Mouse (Mus musculus) large intestine, adult 2 months (tissue): Measurements from ENCODE around the gene Ralgds. TPM values are rescaled to one million over a fixed set of nuclear protein-coding genes. Genes with fewer than 3 reads are reported as not detected.
"Not testable (repeated sequence)": the region's sequence is repeated elsewhere in the genome, so short reads cannot be mapped to it uniquely, and the experiment has no call there.

Experiments
- DNase-seq: peaks from one replicate; pipeline ENCODE4 v3.0.0-alpha.2; 2012; ENCODE audit warnings: low read depth, low spot score
- WGBS: fragments of 180-500 bp; shearing (Covaris S2); methylation state at CpG from one replicate; pipeline ENCODE4 v1.1.7; 2018; 5-methylcytosine and 5-hydroxymethylcytosine counted together
- polyA plus RNA-seq: library from polyadenylated mRNA; depleted of rRNA; stranded (reverse); fragments of >200 nt; gene quantifications from 2 replicates; pipeline ENCODE4 v1.2.3, GENCODE M21; 2012; rRNA removed

The Ralgds gene
- polyA plus RNA-seq: 60.9 and 80.2 TPM in 2 replicates

DNA sequence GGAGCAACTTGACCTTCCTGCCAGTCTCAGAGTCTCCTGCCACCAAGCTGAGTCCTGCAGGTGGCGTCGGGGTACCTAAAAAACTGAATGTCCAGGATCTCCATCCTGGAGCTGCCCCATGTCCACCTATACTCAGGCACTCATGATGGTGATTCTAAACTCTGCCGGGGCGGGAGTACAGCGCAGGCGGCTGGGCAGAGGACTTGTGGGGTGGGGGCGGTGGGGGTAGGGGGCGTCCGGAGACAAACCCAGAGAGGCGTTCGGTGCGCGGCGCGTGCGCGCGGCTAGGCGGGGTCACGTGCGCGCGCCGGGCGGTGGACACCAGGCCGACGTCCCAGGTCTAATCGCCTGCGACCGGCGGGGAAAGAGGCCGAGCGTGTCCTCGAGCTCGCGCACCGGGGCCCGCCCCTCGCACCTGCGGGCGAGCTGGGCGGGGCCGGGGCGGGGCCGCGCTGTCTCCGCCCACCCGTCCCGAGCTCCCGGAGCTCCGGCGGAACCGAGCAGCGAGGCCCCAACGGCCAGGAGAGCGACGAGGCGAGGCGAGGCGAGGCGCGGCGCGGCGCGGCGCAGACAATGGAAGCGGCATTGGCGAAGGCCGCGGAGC lies at the start of gene Ralgds:
Gene Ralgds, plus strand, starts transcription at position 328 of the 604 bp plus-strand sequence.
- no peak for DNase-seq
- WGBS: under 1% methylated on average over 71 of the region's 71 CpGs

DNA sequence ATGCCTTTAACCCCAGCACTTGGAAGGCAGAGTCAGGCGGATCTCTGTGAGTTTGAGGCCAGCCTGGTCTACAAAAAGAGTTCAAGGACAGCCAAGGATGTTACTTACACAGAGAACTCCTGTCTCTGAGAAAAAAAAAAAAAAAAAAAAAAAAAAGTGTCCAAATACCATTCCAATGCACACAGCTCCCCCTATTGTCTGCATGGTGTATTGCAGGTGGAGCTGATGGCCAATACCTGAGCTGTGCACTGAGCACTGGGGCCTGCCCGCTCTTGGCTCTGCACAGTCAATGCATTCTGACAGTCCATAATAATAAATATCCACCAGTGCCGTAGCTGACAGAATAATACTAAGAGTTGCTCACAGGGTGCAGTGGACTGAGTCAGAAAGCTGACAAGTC lies 49.0 kb upstream of the Ralgds start:
- no peak for DNase-seq
- 64% methylated on average over 3 of the region's 3 CpGs for WGBS

DNA sequence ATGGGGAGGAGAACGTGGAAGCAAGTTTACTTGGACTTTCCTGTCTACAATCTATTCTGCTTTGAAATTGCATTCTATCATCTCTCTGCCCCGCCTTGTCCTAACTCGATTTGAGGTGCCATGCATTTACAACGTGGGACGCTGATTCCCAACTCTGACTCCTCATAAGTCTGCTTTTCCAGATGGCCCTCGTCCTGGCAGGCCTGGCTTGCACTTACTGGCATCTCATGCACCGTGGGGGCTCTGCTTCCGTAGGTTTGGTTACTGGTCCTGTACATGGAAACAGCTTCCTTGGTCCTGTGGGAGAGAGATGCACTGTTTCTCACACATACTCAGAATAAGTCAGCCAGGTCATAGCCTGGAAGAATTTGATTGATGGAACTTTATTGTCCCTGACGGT lies 48.0 kb upstream of the Ralgds start:
- DNase-seq: no peak
- 73% methylated on average over 9 of the region's 9 CpGs for WGBS

DNA sequence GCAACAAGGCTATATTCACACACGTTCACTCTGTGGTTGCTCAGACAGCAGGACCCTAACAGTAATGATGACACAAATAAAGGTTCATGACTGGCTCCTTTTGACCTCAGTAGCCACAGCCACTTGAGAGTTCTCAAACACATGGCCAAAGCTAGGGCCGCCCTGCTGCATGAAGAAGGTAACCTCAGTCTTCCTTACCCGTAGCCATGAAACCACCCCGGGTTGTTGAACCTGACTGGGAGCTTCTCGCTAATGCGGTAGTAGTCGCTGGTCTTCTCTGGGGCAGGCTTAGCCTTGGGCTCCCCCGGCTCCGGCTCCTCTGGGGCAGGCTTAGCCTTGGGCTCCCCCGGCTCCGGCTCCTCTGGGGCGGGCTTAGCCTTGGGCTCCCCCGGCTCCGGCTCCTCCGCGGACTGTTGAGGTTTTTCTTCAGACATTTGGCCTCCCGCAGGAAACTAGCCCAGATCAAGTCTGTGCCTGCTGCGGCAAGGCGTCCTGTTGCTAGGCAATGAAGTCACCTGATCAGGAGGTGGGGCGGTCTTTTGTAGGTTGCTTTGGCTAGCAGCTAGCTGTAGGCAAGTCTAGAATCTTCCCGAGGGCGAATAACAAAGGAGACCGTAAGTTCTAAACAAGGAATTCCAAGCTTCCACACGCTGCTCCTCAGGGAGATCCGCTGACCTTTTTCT lies 46.9 kb upstream of the Ralgds start, which contains the start of gene 1700007K13Rik:
Gene 1700007K13Rik, minus strand, starts transcription at position 497 of the 683 bp plus-strand sequence.
- whole genome bisulfite sequencing: 6% methylated on average over 25 of the region's 25 CpGs
- peak; percentile 69 for DNase-seq

DNA sequence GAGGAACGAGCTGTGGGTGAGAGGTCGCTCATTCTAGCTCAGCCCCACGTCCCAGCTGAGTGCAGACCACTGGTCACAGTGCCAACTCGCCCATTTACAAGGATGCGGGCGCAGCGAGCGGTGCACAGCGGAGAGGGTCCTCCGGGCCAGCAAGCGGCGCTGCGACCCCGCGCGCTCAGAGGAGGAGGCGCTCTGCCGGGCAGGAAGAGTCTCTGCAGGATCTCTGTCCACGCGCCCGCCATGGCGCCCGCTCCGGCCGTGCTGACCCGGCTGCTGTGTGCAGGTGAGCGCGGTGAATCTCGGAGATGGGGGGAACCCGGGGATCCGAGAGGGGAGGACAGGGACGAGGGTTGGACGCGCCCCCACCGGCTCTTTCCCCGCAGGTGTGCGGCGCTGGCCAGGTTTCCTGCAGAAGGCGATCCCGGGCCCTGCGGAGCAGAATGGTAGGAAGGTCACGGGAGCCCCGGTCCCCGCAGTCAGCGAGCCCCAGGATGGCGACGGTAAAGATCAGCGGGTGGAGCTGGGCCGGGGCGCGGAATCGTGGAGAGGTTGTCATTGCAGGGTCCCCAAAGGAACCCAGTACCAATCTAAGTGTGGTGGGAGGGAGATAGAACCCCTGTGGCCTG lies 45.0 kb upstream of the Ralgds start, which contains the start of gene Mrps2:
Gene Mrps2, plus strand, starts transcription at position 207 of the 626 bp plus-strand sequence.
- 0% methylated on average over 52 of the region's 52 CpGs for WGBS
- no peak for DNase-seq

DNA sequence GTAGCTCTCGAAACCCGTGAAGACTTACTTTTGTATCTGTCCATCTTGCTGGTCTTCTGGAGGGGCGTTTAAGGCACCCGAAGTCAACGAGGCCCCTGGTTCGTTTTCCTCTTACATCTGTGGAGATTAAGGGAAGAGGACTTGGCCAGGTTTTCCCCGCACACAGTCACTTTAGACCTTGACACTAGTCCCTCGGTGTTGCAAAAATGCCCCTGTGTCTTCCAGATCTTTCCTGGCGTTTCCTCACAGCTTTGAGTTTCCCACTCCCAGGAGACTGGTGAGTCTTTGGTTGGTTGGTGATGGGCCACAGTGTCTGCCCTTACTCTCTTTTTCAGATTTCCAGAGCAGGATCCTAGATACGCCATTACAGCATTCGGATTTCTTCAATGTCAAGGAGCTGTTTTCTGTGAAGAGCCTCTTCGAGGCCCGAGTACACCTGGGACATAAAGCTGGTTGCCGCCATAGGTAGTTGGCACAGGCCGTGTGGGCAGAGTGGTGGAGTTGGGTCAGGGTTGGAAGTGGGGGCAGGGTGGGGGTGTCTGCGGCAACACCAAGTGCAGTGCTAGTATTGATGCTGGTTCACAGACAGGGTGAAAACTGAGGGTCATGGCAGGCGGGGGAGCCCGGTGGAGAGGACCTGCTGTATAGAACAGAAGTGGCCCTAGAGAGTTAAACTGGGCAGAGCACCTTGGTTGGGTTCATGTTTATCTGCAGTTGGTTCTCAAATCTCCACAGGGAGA lies 44.3 kb upstream of the Ralgds start:
- 50% methylated on average over 18 of the region's 18 CpGs for WGBS
- no peak for DNase-seq

DNA sequence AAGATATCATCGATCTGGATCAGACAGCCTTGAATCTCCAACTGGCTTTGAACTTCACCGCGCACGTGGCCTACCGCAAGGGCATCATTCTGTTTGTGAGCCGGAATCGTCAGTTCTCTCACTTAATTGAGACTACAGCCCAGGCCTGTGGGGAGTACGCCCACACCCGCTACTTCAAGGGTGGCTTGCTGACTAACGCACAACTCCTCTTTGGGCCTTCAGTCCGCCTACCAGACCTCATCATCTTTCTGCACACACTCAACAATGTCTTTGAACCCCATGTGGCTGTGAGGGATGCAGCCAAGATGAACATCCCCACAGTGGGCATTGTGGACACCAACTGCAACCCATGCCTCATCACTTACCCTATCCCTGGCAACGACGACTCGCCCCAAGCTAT lies 43.5 kb upstream of the Ralgds start:
- DNase-seq: no peak
- WGBS: 97% methylated on average over 14 of the region's 14 CpGs

DNA sequence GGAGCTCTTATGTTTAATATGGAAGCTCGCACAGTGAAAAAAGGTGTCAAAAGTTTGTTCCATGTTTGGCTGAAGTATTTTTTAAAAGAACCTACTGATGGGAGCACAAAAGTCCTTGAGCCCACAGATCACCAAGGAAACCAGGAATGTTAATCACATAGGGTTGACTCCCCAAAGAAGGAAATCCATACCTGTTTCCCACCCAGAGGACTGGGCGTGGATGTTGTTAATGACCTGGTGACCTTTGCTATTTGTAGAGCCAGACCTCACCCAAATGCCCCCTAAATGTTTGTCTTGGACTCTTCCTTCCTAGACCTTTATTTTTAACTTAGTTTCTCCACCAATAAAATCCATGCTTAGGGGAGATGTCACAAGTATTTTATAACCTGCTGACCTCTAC lies 42.3 kb upstream of the Ralgds start:
- 84% methylated on average over 2 of the region's 2 CpGs for WGBS

DNA sequence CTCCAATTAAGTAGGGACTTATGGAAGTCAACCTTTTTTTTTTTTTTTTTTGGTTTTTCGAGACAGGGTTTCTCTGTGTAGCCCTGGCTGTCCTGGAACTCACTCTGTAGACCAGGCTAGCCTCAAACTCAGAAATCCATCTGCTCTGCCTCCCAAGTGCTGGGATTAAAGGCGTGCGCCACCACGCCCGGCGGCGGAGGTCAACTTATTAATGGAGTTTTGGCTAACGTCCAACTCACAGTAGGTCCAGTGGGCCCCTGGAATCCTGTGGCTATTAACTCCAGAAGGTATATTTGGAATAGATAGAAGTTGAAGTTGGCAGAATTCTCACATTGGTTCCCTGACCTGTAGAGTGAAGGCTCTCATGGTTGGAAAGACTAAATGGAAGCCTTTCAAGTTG lies 40.9 kb upstream of the Ralgds start:
- DNase-seq: not testable (repeated sequence)
- WGBS: 94% methylated on average over 8 of the region's 8 CpGs

More for the DNA sequence above, 42.3 kb upstream of the Ralgds start:
- DNase-seq: no peak

DNA sequence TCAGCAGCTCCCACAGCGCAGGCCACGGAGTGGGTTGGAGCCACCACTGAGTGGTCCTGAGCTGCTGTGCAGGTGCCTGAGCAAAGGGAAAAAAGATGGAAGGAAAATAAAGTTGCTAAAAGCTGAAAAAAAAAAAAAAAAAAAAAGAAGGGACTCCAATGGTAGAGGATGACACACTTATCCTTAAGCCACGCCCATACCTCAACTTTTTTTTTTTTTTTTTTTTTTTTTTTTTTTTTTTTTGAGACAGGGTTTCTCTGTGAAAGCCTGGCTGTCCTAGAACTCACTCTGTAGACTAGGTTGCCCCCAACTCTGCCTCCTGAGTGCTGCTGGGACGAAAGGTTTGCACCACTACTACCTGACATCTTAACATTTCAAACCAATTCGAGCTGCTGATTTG lies 34.9 kb upstream of the Ralgds start:
- 89% methylated on average over 5 of the region's 5 CpGs for WGBS
- DNase-seq: not testable (repeated sequence)

DNA sequence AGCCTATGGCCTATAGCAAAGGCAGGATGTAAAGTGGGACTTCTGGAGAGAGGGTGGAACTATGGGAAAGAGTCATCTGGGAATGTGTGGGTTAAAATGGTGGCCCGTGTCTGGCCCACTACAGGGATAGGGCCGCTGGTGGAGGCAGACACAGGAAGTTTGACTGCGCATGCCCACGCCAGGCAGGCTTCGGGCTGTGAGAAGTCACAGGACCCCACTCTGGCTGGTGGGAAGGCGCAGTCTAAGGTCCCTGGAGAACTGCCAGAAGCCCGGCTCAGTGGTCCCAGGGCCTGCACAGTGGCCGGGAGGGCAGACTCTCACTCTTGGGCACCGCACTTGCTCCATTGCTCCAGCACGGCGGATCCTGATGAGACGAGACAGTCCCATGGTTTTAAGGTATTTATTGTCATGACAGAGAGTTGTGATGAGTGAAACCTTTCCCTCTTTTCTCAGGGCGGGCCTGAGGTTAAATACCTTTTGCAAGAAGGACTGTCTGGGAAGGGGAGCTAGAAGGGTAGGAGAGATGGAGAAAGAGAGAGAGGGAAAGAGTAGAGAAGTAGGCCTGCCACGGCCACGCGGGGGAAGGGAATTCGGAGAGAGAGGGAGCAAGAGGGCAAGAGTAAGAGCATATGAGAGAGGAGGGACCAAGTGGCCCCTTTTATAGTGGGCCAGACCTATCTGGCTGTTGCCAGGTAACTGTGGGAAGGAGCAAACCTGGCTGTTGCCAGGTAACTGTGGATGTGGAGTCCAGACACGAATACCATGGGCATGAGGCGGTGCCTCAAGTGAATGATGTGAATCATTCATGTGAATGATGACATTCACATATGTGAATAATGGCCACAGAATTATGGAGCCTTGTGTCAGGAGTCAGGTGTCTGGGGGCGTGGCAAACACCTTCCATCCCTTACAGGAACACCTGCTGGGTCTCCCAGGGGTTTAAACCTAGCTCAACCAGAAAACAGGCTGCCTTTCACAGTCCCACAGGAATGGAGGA lies 33.4 kb upstream of the Ralgds start:
- WGBS: 53% methylated on average over 20 of the region's 20 CpGs
- DNase-seq: no peak

DNA sequence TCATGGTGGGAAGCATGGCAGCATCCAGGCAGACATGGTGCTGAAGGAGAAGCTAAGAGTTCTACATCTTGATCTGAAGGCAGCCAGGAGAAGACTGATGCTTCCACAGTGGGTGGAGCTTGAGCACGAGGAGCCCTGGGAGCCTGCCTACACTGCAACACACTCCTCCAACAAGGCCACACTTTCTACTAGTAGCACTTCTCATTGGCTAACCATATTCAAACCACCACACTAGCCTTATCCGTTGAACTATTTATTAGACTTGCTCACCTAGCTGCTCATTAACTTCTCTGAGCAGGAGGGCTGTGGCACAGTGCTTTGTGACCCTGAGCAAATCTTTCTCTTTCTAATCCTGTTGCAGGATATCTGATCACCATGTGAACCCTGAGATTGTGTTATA lies 29.1 kb upstream of the Ralgds start:
- 26% methylated on average over 2 of the region's 2 CpGs for WGBS
- DNase-seq: no peak

DNA sequence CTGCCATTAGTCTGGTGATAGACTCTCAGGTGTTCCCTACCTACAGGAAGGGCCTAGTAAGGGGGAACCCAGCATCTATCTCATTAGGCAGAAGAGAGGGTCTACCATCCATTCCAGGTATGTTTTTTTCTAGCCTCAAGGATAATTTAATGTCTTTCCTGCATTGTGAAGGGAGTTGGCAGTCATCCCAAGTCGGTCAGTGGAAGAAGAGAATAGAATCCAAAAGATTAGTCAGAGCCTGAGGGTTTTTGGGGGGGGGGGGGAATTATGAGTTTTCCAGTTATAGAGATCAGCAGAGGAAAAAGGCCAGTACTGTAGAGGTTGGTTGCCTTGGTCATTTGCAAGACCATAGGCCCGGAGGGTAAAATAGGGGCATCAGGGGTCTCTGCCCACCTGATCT lies 18.4 kb upstream of the Ralgds start:
- DNase-seq: no peak
- WGBS: 78% methylated on average over 2 of the region's 2 CpGs

DNA sequence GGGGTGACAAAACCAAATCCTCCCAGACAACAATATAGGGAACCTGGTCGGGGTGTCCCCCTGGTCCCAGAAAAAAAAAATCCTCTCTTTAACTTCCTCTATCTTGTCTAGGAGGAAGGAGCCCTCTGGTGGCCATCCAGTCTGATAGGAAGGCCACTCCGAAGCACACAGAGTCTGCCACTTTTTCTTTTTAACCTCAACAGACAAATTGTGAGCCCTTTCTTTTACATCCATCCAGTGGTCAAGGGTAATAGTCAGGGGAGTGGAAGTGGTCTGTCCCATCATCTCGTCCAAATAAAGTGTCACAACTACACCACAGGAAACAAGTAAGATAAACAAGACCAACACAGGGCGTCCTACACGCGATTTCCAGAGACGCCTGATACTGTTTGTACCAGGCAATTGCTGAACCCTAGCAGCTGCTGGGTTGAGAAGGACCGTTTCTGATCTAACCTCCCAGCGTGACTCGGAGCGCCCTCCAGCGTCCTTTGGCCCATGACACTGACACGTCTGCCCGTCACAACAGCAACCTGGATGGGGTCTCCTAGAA lies 17.6 kb upstream of the Ralgds start:
- WGBS: 67% methylated on average over 14 of the region's 14 CpGs
- DNase-seq: no peak

DNA sequence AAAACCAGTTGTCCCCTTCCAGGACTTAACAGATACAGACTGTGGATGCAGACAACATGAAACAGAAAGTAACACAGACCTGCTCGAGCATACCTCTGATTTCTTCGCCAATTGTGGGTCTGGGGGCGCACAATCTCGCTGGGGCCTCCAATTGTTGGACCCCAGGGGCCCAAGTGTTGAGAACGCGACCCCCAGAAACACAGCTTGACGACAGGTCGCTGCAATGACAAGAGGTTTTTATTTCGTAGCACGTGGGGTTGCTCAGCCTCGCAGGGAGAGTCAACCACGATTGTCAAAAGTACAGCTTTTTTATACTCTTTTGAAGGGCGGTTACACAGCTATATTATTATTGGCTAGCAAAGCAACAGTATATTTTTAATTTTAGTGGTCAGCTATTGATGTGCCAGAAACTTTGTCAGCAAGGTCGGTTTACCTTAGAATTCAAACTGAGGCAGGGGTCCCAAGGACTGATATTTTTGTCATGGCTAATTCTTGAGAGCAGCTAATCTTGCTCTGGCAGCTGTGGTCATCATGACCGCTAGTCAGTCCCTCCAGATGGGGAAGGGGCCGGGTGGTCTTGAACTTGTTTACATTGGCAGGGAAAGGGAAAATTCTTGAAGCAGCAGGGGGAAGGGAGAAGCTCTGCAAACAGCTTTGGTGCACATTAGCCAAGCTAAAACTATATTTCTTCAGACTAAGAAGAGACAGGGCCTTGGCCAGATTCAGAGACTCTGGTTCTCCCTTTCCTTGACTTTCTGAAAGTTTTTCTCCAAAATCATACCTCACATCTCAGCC lies 16.9 kb upstream of the Ralgds start:
- no peak for DNase-seq
- WGBS: 79% methylated on average over 16 of the region's 16 CpGs

DNA sequence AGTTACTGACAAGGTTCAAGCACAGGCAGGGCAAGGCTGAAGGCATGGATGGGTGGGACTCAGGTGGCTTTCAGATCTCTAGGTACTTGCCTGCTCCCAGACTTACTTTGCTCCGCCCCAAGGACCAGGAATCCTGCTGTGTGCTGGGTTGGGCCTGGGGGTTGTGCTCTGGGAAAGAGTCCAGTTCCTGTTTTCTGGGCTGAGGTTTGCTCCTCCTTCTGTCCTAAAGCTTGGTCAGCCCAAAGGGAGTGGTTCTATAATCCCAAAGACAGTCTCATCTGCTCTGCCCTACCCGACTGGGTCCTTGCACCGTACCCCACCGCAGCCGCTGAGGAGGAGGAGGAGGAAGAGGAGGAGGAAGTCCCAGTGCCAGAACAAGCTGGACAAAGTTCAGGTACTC lies 16.3 kb upstream of the Ralgds start, which contains the start of gene Gbgt1:
Gene Gbgt1, plus strand, starts transcription at position 221 of the 400 bp plus-strand sequence.
- whole genome bisulfite sequencing: 12% methylated on average over 5 of the region's 5 CpGs

DNA sequence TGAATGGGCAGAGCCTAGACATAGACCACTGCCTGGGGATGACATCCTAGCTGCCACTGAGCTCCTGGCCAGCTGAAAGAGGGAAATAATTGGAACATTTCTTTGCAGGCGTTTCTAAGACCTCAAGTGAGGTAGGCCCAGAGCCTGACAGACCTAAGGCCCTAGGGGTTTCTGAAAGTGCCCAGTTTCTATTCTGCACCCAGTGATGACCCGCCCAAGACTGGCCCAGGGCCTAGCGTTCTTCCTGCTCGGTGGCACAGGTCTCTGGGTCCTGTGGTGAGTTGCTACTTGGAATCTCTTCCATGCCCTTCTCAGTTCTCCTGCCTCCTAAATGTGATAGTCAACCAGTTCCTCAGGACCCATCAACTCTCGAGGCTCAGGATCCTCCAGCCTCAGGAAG lies 15.4 kb upstream of the Ralgds start:
- DNase-seq: no peak

More for the DNA sequence above, 16.3 kb upstream of the Ralgds start, which contains the start of gene Gbgt1:
- DNase-seq: no peak

DNA sequence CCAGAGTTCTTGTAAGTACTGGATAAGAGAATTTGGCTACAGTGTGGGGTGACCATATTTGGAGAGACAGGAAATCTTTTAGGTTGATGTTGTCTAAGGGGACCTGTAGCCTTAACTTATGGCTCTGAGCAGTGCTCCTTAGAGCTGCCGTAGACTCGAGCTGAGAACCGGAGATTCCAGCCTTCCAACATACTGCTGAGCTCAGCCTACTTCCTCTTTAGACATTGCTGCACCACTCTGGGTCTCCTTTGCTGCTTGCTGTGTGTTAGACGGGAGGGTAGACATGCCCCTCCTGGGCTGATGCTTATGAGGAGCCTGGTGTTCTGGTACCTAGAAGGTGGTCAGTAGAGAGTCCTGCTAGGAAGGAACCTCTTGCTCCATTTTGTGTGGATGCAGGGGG lies 14.5 kb upstream of the Ralgds start:
- DNase-seq: no peak
- WGBS: 83% methylated on average over 4 of the region's 4 CpGs

More for the DNA sequence above, 15.4 kb upstream of the Ralgds start:
- WGBS: 92% methylated on average over 5 of the region's 5 CpGs
